Mouse (Mus musculus) thymus, postnatal 36 days (tissue): ENCODE data around the gene Cdk13.
A peak's percentile ranks its signal among the peaks of the same experiment; 100 is the strongest.

Experiments
- DNase-seq, 2 experiments: peaks; one replicate each; pipeline ENCODE4 v3.0.0; 2022; ENCODE audit warnings: mixed read lengths in 2 of 2

Cdk13 gene

GRCm38 (mm10) chr13:17804909-17805613 is at the start of gene Cdk13:
Gene Cdk13, minus strand, starts transcription at chr13:17805097.
- DNase-seq, result peak; percentile 98 to 99

DNA sequence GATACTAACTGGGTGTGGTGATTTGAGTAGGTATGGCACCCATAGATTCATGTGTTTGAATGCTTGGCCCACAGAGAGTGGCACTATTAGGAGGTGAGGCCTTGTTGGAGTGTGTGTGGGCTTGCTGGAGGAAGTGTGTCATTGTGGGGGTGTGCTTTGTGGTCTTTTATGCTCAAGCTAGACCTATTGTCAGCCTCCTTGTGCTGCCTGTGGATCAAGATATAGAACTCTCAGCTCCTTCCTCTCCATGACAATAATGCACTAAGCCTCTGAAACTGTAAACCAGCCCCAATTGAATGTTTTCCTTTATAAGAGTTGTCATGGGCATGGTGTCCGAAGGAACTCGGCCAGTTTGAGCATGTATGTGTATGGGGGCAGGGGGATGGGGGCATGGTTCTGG is 38.4 kb upstream of the Cdk13 start:
- no peak for DNase-seq

GRCm38 (mm10) chr13:17842756-17843155 is 37.9 kb upstream of the Cdk13 start:
- no peak for DNase-seq

GRCm38 (mm10) chr13:17839137-17839536 is 34.2 kb upstream of the Cdk13 start:
- DNase-seq, result no peak

DNA sequence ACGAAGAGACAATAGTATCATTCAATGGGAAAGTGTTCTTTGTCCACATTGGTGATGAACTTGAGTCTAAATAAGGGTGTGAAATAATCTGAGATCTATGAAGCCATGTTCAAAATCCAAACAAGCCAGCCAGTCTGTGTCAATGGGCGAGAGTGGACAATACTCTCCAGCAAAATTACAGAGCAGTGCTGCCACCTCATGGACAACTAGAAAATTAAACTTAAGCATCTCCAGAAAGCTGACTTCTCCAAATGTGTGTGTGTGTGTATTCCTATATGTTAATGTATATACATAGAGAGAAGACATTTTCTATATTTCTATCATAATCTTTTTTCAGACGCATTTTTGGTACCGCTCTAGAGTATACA is 33.6 kb upstream of the Cdk13 start:
- peak in 1 of 2 experiments; percentile 20 for DNase-seq

GRCm38 (mm10) chr13:17837610-17838483 is 33.0 kb upstream of the Cdk13 start:
- DNase-seq, result no peak

GRCm38 (mm10) chr13:17836808-17837207 is 31.9 kb upstream of the Cdk13 start:
- DNase-seq, result no peak

DNA sequence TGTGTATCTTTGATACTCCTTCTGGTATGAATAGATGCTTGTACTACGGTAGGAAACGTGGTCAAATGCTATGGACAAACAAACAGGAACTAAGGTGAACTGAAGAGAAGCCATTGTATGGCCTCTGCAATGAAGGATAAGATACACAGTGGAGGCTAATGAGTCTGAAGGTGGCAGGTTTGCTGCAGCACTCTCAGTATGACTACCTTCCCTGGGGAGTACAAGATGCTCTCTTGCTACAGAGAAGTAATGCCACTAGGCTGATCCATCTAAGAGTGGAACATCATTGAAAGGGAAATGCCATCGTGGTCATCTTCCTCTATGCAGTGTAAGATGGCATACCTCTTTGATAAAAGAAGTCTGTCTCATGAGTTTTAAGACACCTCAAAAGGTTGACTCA is 28.0 kb upstream of the Cdk13 start:
- DNase-seq, result no peak

- DNase-seq, result no peak
Measured at GRCm38 (mm10) chr13:17817226-17817625, 12.3 kb upstream of the Cdk13 start.

GRCm38 (mm10) chr13:17805614-17805975 is 698 bp upstream of the Cdk13 start:
- no peak for DNase-seq

DNA sequence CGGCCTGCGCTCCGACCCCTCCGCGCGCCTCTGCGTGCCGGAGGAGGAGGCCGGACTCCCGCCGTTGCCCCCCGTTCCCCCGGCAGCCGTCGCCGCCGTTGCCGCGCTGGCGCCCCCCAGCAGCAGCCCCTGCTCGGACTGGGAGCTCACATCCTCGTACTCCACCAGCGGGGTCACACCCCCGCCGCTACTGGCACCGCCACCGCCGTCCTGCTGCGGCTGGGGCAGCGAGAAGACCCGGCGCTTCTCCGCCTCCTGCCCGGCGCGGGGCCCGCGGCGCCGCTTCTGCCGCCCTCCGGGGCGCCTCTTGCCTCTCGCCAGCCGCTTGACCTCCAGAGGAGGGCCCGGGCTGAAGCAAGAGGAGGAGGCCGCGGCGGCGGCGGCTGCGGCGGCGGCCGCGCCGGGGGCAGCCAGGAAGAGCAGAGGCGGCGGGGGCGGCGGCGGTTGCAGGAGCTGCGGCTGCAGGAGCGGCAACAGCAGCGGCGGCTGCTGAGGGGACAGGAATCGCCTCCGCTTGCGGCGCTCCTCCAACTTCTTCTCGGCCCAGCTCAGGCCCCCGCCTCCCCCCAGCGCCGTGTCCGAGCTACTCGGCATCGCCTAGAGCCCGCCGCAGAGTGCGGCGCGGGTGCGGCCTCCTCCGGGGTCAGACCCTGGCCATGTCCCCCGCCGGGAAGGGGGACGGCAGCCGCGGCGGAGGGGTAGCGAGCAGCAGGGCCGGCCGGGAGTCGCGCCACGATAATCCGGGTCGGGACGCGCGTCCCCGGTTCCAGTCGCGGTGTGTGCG is 647 bp downstream of the Cdk13 start:
- DNase-seq, result peak; percentile 65 to 79

DNA sequence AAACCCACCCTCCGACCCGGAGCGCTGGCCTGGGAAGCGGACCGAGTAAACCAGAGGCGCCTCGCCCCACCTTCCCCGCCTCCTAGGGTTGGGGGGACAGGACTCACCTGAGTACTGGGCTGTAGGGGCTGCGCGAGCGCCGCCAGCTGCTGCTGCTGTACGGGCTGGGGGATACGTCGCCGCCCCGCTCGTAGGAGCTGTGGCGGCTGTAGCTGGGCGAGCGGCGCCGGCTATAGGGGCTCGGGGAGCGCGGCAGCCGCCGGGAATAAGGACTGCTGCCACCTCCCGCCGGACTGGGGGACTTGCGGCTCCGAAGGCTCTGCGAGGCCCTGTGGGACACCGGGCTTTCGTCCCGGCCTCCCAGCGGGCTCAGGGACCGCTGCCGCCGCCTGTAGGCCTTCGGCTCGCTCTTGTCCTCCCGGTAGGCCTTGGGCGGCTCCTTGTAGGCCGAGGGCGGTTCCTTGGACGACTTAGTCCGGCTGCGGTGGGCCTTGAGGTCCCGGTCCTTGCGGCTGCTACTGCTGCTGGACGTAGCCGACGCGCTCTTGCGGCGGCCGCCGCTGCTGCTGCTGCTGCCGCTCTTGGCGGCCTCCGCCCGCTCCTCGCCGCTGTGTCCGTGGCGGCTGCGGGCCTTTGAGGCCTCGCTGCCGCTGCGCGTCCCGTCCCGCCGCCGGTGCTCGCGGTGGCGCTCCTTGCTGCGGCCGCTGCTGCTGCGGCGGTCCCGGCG is 1.4 kb downstream of the Cdk13 start:
- peak; percentile 76 to 83 for DNase-seq

DNA sequence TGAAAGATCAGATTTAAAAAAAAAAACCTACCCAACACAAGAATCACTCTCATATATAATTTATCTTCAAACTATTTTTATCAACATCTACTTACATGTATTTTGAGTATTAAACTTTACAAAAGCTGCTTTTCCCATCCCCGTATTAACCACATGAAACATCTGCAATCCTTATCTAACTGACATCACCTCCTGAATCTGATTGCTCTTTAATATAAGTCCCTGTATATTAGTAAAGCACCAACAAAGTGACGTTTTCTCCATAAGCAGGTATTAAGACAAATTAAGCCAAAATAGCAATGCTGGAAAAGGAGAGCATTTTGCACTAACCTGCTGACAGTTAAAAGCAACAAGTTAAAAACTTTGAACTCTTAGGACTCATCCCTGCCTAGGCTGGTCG is 2.0 kb downstream of the Cdk13 start:
- DNase-seq, result no peak

DNA sequence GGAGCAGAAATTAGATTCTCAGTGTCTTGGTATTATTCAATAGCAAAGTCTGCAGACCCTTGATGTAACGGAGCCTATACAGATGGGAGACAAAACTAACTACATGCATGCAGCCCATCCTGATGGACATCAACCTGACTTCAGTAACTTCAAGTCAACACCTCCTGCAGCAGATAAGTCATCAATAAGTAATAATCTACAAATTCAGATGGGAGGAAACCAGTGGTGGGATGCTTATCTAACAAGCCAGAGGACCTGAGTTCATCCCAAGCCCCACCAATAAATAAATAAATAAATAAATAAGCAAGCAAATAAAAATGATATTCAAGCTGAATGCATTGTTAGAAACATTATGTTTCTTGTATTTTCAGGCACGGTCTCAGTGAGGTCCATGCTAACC is 5.2 kb downstream of the Cdk13 start:
- DNase-seq, result no peak

- DNase-seq, result no peak
Measured at GRCm38 (mm10) chr13:17795757-17796456, 9.0 kb downstream of the Cdk13 start.

DNA sequence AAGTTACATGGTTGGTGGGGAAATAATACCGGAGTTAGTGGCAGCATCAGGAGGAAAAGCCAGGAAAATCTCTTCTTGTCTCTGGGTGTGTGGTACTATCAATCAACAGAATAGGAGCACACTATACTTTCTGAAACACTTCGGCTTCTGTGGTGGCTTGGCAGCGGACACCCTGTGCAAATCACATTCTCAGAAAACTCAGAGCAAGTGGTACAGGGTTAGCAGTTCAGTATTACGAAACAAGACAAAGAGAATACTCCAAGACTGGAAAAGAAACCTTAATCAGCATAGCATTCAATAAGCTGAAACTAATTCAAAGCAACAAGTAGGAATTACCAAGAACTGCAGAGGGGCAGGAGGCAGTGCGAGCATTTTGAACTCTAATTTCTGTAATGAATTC is 21.3 kb downstream of the Cdk13 start:
- no peak for DNase-seq

GRCm38 (mm10) chr13:17779923-17780322 is 25.0 kb downstream of the Cdk13 start:
- no peak for DNase-seq

DNA sequence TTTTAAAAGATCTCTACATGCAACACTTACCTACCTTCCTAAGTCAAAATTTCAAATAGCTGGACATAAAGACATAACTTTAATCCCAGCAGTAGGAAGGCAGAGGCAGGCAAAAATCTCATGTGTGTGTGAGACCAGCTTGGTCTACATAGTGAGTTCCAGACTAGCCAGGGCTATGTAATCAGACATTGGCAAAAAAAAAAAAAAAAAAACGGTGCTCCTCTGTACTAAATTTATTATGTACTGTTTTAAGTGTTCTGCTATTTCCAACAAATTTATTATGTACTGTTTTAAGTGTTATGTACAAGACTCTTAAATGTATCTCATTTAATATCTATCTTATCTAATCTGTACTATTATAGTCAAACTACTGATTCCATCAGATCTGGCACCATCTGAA is 28.6 kb downstream of the Cdk13 start:
- DNase-seq, result no peak

GRCm38 (mm10) chr13:17775364-17775763 is 29.5 kb downstream of the Cdk13 start:
- no peak for DNase-seq

DNA sequence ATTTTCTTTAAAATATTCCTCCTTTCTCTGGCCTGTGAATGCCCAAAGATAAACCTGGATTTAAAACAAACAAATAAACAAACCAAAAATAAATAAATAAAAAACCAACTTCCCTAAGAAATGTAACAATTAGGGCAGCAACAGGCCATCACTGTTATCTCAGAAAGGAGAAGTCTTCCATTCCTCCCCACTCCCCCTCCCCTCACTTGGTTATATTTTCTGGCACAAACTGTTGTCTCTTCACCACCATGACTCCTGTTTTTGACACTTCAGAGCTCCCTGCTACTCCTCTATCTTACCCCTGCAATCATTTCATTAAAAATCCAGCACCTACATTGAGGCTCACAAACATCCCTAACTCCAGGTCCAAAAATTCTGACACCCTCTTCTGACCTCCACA is 31.8 kb downstream of the Cdk13 start:
- DNase-seq, result no peak

DNA sequence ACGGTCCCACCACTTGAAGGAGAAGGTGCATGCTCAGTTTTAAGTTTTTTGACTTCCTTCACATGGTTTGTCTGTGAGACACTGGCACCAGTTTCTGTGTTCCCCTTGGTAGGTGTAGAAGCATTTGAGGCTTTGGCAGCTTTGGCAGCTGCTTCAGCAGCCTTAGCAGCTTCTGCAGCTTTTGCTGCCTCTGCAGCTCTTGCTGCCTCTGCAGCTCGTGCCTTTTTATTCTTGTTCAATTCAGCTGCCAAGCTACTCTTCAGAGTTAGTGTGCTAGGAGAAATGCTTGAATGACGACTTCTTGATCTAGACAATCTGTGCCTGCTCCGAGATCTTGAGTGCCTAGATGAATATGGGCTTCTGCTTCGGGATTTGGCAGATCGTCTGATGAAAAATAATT is 32.3 kb downstream of the Cdk13 start:
- no peak for DNase-seq

DNA sequence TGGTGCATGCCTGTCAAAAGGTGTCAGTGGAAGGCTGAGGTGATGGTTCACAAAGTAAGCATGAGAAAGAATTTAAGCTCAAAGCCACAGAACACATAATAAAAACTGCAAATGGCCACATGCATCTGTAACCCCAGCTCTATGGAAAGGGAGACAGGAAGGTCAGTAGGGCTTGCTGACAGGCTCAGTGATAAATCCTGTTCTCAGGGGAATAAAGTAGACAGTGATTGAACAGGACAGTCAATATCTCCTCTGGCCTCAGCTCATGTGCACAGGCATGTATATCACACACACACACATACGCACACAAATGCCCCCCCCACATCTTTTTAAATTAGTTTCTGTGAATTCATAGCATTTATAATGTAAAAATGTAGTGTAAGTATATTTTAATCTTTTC is 42.5 kb downstream of the Cdk13 start:
- no peak for DNase-seq
